Mouse (Mus musculus): ENCODE measurements at regions not wholly inside any gene's neighbourhood (a gene's known extent, or its start where the extent isn't known, plus 50 kb on each side); places are given as distances from the start of the nearest gene placed in this dataset.

DNA sequence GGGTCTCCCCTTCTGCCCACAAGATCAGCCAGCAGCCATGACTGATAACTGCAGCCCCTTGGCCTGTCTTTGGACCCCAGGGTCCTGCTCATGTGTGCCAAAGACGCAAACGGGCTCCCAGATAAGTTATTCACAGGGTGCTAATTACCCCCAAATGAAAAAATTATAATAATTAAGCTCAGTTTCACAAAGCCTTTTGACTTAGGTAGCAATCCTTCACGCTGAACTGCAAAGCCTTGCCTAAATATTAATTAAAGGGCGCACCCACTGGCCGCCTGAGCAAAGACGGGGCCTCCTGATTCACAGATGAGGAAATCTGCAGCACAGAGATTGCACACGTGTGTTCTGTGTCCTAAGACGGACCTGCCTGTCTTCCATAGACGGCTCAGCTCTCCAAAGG, 123.2 kb downstream of the Psmg1 start:
- WGBS, result 63% methylated on average over 9 of the region's 9 CpGs

DNA sequence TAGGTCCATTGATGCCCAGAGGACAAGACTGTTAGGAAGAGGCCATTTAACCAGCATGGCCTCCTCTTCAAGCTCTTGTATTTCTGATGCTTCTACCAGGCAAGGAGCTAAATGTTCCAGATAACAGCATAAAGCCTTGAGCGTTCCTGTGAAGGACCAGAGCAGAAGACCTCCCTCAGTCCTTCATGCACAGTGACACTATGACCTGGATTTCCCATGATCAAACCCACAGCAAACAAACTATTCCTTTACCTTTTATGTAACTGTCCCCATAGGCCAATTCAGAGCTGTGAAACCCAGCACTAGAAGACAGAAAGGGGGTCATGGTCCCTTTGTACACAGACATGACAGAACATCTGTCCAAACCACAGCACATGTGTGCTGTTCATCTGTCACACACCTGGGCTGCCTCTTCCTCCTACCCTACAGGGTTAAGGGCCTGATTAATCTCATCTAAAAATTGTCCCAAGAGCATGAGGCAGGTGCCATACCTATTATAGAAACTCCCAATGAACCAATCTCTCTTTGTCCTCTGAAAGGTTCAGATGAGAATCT, 123.8 kb downstream of the Psmg1 start:
- Histone ChIP-seq H3K9ac (ENCODE audit: low read length) (no peak overlapping the region), H3K36me3 (ENCODE audit: control insufficient read depth, insufficient read depth, low read length) (no peaks in the 10 kb centered on the region), H3K4me3 (replicated peaks; ENCODE audit: low read length) (no peak overlapping the region), H3K27ac (ENCODE audit: low read length) (no peak overlapping the region), H3K9me3 (replicated peaks; ENCODE audit: control insufficient read depth, low read length) (no peaks in the 10 kb centered on the region), H3K4me1 (ENCODE audit: control insufficient read depth, insufficient read depth, low read length) (no peaks in the 10 kb centered on the region; the same call in 1 of the 2 replicates), H3K4me2 (ENCODE audit: low read depth, low read length) (no peak overlapping the region), H3K27me3 (ENCODE audit: control insufficient read depth, insufficient read depth, low read length) (no peaks in the 10 kb centered on the region)
- 93% methylated on average over 1 of the region's 1 CpGs for WGBS
- no peak for ATAC-seq (ENCODE audit: insufficient read depth, low FRiP score)

More for the DNA sequence above, 123.2 kb downstream of the Psmg1 start:
- ATAC-seq (ENCODE audit: insufficient read depth, low FRiP score), result no peak
- Histone ChIP-seq H3K36me3 (ENCODE audit: control insufficient read depth, insufficient read depth, low read length) (no peaks in the 10 kb centered on the region), H3K4me1 (ENCODE audit: control insufficient read depth, insufficient read depth, low read length) (no peaks in the 10 kb centered on the region; the same call in 1 of the 2 replicates), H3K27ac (ENCODE audit: low read length) (no peak overlapping the region), H3K27me3 (ENCODE audit: control insufficient read depth, insufficient read depth, low read length) (no peaks in the 10 kb centered on the region), H3K9ac (ENCODE audit: low read length) (no peak overlapping the region), H3K9me3 (replicated peaks; ENCODE audit: control insufficient read depth, low read length) (no peaks in the 10 kb centered on the region), H3K4me2 (ENCODE audit: low read depth, low read length) (no peak overlapping the region), H3K4me3 (replicated peaks; ENCODE audit: low read length) (no peak overlapping the region)

DNA sequence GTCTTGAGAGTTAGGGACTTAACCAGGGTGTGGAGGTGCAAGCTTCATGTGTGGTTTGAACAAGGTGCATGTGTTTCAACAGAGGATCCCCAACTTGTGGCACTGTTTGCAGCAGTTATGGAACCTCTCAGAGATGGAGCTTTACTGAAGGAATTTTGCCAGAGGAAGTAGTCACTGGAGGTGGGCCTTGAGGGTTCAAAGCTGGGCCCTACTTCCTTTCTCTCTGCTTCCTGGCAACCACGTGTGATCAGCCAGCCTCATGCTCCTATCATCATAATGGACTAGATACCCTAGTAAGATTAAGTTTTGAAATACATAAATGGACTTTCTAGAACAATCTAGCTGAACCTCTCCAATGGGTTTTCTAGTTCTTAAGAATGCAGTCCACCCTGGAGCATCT, 125.2 kb downstream of the Psmg1 start:
- no peak overlapping the region for H3K9ac ChIP-seq (ENCODE audit: low read length)
- ATAC-seq (ENCODE audit: insufficient read depth, low FRiP score), result no peak
- WGBS, result 88% methylated on average over 1 of the region's 1 CpGs
- H3K4me1 ChIP-seq (ENCODE audit: control insufficient read depth, insufficient read depth, low read length), result no peaks in the 10 kb centered on the region; the same call in 1 of the 2 replicates
- no peak overlapping the region for H3K4me2 ChIP-seq (ENCODE audit: low read depth, low read length)
- no peak overlapping the region for H3K4me3 ChIP-seq (replicated peaks; ENCODE audit: low read length)
- H3K36me3 ChIP-seq (ENCODE audit: control insufficient read depth, insufficient read depth, low read length), result no peaks in the 10 kb centered on the region
- no peaks in the 10 kb centered on the region for H3K27me3 ChIP-seq (ENCODE audit: control insufficient read depth, insufficient read depth, low read length)
- no peak overlapping the region for H3K27ac ChIP-seq (ENCODE audit: low read length)
- no peaks in the 10 kb centered on the region for H3K9me3 ChIP-seq (replicated peaks; ENCODE audit: control insufficient read depth, low read length)

DNA sequence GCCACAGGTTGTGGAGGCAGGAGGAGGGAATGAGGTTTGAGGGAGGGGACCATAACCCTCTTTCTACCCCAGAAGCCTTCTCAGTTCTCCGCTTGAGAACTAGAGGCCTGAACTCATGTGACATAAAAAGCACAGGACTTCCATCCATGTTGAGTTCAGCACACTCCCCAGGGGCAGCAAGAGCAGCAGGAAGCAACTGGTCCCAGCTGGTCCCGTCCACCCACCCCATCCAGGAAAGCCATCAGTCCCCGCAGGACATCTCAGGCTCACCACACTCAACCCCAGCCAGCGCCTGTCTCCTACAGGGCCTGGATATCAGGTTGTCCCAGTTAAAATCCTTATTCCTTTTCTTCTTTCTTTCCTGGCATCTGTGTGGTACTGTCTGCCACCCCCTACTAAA, 126.1 kb downstream of the Psmg1 start:
- no peak overlapping the region for H3K4me3 ChIP-seq (replicated peaks; ENCODE audit: low read length)
- no peak overlapping the region for H3K27ac ChIP-seq (ENCODE audit: low read length)
- H3K4me1 ChIP-seq (ENCODE audit: control insufficient read depth, insufficient read depth, low read length), result no peaks in the 10 kb centered on the region; the same call in 1 of the 2 replicates
- no peak for ATAC-seq (ENCODE audit: insufficient read depth, low FRiP score)
- H3K27me3 ChIP-seq (ENCODE audit: control insufficient read depth, insufficient read depth, low read length), result no peaks in the 10 kb centered on the region
- no peak overlapping the region for H3K4me2 ChIP-seq (ENCODE audit: low read depth, low read length)
- no peaks in the 10 kb centered on the region for H3K36me3 ChIP-seq (ENCODE audit: control insufficient read depth, insufficient read depth, low read length)
- H3K9me3 ChIP-seq (replicated peaks; ENCODE audit: control insufficient read depth, low read length), result no peaks in the 10 kb centered on the region
- H3K9ac ChIP-seq (ENCODE audit: low read length), result no peak overlapping the region
- WGBS, result 80% methylated on average over 4 of the region's 4 CpGs

DNA sequence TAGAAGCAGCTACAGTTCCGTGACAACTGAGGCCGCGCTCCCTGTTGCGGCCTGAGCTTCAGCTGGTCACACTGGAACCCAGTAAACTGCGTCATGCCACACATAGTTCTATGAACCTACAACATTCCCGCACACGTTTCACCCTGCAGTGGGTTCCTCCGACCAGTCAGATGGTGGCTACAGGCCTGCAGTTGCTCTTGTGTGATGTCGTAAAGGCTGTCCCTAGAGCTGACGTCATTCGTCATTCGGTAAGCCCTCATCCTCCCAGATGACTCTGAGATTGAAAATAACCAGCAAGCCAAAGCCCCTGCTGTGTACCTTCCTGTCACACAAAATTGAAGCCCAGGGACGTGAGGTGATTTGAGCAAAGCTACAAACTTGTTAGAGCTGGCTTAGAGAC, 126.7 kb downstream of the Psmg1 start:
- Histone ChIP-seq H3K4me1 (ENCODE audit: control insufficient read depth, insufficient read depth, low read length) (no peaks in the 10 kb centered on the region), H3K9ac (ENCODE audit: low read length) (no peak overlapping the region), H3K27ac (ENCODE audit: low read length) (no peak overlapping the region), H3K4me3 (replicated peaks; ENCODE audit: low read length) (no peak overlapping the region), H3K27me3 (ENCODE audit: control insufficient read depth, insufficient read depth, low read length) (no peaks in the 10 kb centered on the region), H3K9me3 (replicated peaks; ENCODE audit: control insufficient read depth, low read length) (no peaks in the 10 kb centered on the region), H3K36me3 (ENCODE audit: control insufficient read depth, insufficient read depth, low read length) (no peaks in the 10 kb centered on the region), H3K4me2 (ENCODE audit: low read depth, low read length) (no peak overlapping the region)
- WGBS, result 71% methylated on average over 13 of the region's 13 CpGs
- no peak for ATAC-seq (ENCODE audit: insufficient read depth, low FRiP score)

DNA sequence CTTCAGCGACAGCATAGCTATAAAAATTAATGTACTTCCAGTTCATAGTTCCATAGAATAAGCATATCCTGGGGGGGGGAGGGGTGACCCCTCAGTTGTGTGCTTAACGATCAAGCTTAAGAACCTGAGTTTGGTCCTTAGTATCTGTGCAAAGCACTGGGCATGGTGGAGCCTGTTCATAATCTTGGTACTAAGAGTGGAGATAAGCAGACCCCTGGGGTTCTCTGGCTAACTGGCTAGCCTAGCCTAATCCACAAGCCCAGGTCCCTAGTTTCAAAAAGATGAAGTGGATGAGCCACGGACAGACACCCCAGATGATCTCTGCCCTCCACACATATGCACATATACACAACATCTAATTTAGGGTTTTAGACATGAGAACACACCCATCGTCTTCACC, 127.2 kb downstream of the Psmg1 start:
- 81% methylated on average over 4 of the region's 4 CpGs for WGBS
- Histone ChIP-seq H3K9me3 (replicated peaks; ENCODE audit: control insufficient read depth, low read length) (no peaks in the 10 kb centered on the region), H3K27ac (ENCODE audit: low read length) (no peak overlapping the region), H3K4me1 (ENCODE audit: control insufficient read depth, insufficient read depth, low read length) (no peaks in the 10 kb centered on the region), H3K9ac (ENCODE audit: low read length) (no peak overlapping the region), H3K36me3 (ENCODE audit: control insufficient read depth, insufficient read depth, low read length) (no peaks in the 10 kb centered on the region), H3K4me3 (replicated peaks; ENCODE audit: low read length) (no peak overlapping the region), H3K4me2 (ENCODE audit: low read depth, low read length) (no peak overlapping the region), H3K27me3 (ENCODE audit: control insufficient read depth, insufficient read depth, low read length) (no peaks in the 10 kb centered on the region)
- no peak for ATAC-seq (ENCODE audit: insufficient read depth, low FRiP score)

DNA sequence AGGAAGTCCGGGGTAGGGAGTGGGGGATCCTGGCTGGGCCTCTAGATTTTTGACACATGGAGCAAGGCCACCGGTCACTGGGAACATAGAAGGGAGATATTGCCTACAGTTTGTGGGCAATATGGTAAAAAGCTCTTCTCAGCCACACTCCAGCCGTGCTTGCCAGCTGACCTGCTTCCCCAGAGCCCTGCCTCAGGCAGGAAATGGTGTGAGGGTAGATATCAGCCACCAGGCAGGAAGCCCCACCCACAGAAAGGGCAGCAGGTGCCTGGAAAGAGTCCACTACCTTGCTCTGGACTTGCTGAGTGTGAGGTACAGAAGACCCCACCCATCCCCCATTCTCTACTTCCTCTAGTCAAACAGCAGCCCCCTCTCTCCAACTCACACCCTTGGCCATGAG, 128.1 kb downstream of the Psmg1 start:
- H3K4me3 ChIP-seq (replicated peaks; ENCODE audit: low read length), result no peak overlapping the region
- H3K4me2 ChIP-seq (ENCODE audit: low read depth, low read length), result no peak overlapping the region
- H3K9me3 ChIP-seq (replicated peaks; ENCODE audit: control insufficient read depth, low read length), result no peaks in the 10 kb centered on the region
- H3K27ac ChIP-seq (ENCODE audit: low read length), result peak overlapping the region; percentile 54
- H3K27me3 ChIP-seq (ENCODE audit: control insufficient read depth, insufficient read depth, low read length), result no peaks in the 10 kb centered on the region
- no peaks in the 10 kb centered on the region for H3K36me3 ChIP-seq (ENCODE audit: control insufficient read depth, insufficient read depth, low read length)
- no peaks in the 10 kb centered on the region for H3K4me1 ChIP-seq (ENCODE audit: control insufficient read depth, insufficient read depth, low read length)
- no peak overlapping the region for H3K9ac ChIP-seq (ENCODE audit: low read length)
- WGBS, result 58% methylated on average over 3 of the region's 3 CpGs
- peak; percentile 54 for ATAC-seq (ENCODE audit: insufficient read depth, low FRiP score)

DNA sequence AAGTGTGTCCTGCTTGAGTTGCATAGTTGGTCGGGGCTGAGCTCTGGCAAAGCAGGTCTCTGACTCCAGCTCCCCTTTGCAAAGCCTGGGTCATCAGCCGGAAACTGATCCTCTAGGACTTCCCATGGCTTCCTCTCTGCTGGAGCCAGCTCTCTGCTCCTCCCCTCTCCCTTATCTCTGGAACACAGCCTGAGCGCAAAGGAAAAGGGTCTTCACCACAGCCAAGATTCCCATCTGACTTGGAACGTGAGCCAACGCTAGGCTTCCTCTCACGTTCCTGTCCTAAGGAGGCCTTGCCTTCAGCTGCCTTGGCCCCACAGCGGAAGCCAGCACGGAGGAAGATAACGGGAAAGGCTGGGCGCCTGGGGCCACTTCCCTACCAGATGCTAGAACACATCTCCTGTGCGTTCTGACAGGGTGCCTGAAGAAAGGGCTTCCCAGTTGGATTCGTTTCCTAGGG, 129.5 kb downstream of the Psmg1 start:
- no peak overlapping the region for H3K4me3 ChIP-seq (replicated peaks; ENCODE audit: low read length)
- H3K4me1 ChIP-seq (ENCODE audit: control insufficient read depth, insufficient read depth, low read length), result no peaks in the 10 kb centered on the region
- H3K36me3 ChIP-seq (ENCODE audit: control insufficient read depth, insufficient read depth, low read length), result no peaks in the 10 kb centered on the region
- no peaks in the 10 kb centered on the region for H3K9me3 ChIP-seq (replicated peaks; ENCODE audit: control insufficient read depth, low read length)
- peak overlapping the region; percentile 49 for H3K27ac ChIP-seq (ENCODE audit: low read length)
- 62% methylated on average over 12 of the region's 12 CpGs for WGBS
- ATAC-seq (ENCODE audit: insufficient read depth, low FRiP score), result peak; percentile 24; the same call in 1 of the 2 replicates
- H3K9ac ChIP-seq (ENCODE audit: low read length), result no peak overlapping the region
- no peak overlapping the region for H3K4me2 ChIP-seq (ENCODE audit: low read depth, low read length)
- no peaks in the 10 kb centered on the region for H3K27me3 ChIP-seq (ENCODE audit: control insufficient read depth, insufficient read depth, low read length)

DNA sequence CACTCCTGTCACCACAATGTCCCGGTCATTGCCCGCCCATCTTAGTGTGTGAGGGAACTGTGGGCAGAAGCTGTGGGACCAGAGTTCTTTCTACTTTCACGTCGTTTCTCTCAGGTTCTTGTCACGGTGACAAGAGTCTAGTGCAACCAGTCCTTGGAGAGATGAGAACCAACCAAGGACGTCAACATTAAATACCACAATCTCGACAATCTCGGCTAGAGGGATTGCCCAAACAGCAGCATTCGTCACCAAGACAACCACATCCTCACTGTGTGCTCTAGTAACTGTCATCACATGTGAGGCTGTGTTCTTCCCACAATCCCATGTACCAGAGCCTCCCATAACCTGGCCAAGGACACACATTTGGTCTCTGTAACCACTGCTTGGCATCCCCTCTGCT, 129.9 kb downstream of the Psmg1 start:
- peak overlapping the region; percentile 49 for H3K27ac ChIP-seq (ENCODE audit: low read length)
- 78% methylated on average over 9 of the region's 9 CpGs for WGBS

More for the DNA sequence above, 129.9 kb downstream of the Psmg1 start:
- H3K9me3 ChIP-seq (replicated peaks; ENCODE audit: control insufficient read depth, low read length), result no peaks in the 10 kb centered on the region
- H3K36me3 ChIP-seq (ENCODE audit: control insufficient read depth, insufficient read depth, low read length), result no peaks in the 10 kb centered on the region
- H3K27me3 ChIP-seq (ENCODE audit: control insufficient read depth, insufficient read depth, low read length), result no peaks in the 10 kb centered on the region
- ATAC-seq (ENCODE audit: insufficient read depth, low FRiP score), result no peak
- H3K4me1 ChIP-seq (ENCODE audit: control insufficient read depth, insufficient read depth, low read length), result no peaks in the 10 kb centered on the region
- H3K4me2 ChIP-seq (ENCODE audit: low read depth, low read length), result no peak overlapping the region
- H3K4me3 ChIP-seq (replicated peaks; ENCODE audit: low read length), result no peak overlapping the region
- H3K9ac ChIP-seq (ENCODE audit: low read length), result no peak overlapping the region
